Mouse (Mus musculus) ovary, postnatal 10 days (tissue): ENCODE measurements around the gene Chd6.

ENCODE experiments used
- DNase-seq: peaks from one replicate; pipeline ENCODE4 v3.0.0; 2022; ENCODE audit warnings: low spot score

Chd6 gene

GRCm38 (mm10) chr2:160931378-160931777 lies 177.5 kb downstream of the Chd6 start:
- DNase-seq, result no peak

GRCm38 (mm10) chr2:160925203-160925602 lies 183.7 kb downstream of the Chd6 start:
- DNase-seq, result no peak

GRCm38 (mm10) chr2:160921285-160921684 lies 187.6 kb downstream of the Chd6 start:
- DNase-seq, result no peak

GRCm38 (mm10) chr2:160918930-160919215 lies 190.0 kb downstream of the Chd6 start:
- no peak for DNase-seq

GRCm38 (mm10) chr2:160918154-160918929 lies 190.5 kb downstream of the Chd6 start:
- no peak for DNase-seq

- DNase-seq, result no peak
These were observed 191.6 kb downstream of the Chd6 start for GRCm38 (mm10) chr2:160917313-160917712.

- no peak for DNase-seq
These were observed 192.2 kb downstream of the Chd6 start for GRCm38 (mm10) chr2:160916714-160917113.

- DNase-seq, result no peak
These were observed 192.9 kb downstream of the Chd6 start for GRCm38 (mm10) chr2:160915821-160916610.

GRCm38 (mm10) chr2:160914656-160915055 lies 194.2 kb downstream of the Chd6 start:
- no peak for DNase-seq

GRCm38 (mm10) chr2:160912231-160912671 lies 196.6 kb downstream of the Chd6 start, which contains the start of gene Emilin3:
TSS of gene Emilin3 (minus strand) at chr2:160912328.
- DNase-seq, result no peak

GRCm38 (mm10) chr2:160911558-160912201 lies 197.2 kb downstream of the Chd6 start:
- DNase-seq, result no peak

GRCm38 (mm10) chr2:160910633-160911032 lies 198.2 kb downstream of the Chd6 start:
- DNase-seq, result no peak

- no peak for DNase-seq
These were observed 200.3 kb downstream of the Chd6 start for GRCm38 (mm10) chr2:160908607-160909006.

GRCm38 (mm10) chr2:160906101-160906500 lies 202.8 kb downstream of the Chd6 start:
- DNase-seq, result no peak

- DNase-seq, result no peak
These were observed 203.6 kb downstream of the Chd6 start for GRCm38 (mm10) chr2:160905301-160905700.

- no peak for DNase-seq
These were observed 207.0 kb downstream of the Chd6 start for GRCm38 (mm10) chr2:160901656-160902412.
